Mouse (Mus musculus) embryonic facial prominence, embryonic 11.5 days (tissue): ENCODE data around the gene Slc10a7. TPM values are rescaled to one million over a fixed set of nuclear protein-coding genes. Genes with fewer than 3 reads are reported as not detected.

Experiments
- ATAC-seq: fragments of 200-750 bp; cut with Nextera tagmentation; replicated peaks from 2 replicates; pipeline ENCODE4 v1.8.0; 2017; ENCODE audit warnings: low read depth; ENCODE audit not compliant: insufficient number of reproducible peaks, low FRiP score, low TSS enrichment
- DNase-seq: peaks from one replicate; pipeline ENCODE4 v3.0.0-alpha.2; 2015; ENCODE audit warnings: low spot score
- H3K27ac ChIP-seq: fragments of 300-500 bp; sonication (generic); replicated peaks from 2 replicates; pipeline ENCODE4 v1.5.1; 2014; ENCODE audit warnings: mild to moderate bottlenecking, low read depth, low read length, control low read depth
- H3K27me3 ChIP-seq: fragments of 300-500 bp; sonication (generic); 2 replicates; pipeline ENCODE4 v1.6.1; 2014; ENCODE audit warnings: mild to moderate bottlenecking, low read length, moderate library complexity, mixed read lengths; ENCODE audit not compliant: control insufficient read depth, insufficient read depth
- H3K36me3 ChIP-seq: fragments of 300-500 bp; sonication (generic); replicated peaks from 2 replicates; pipeline ENCODE4 v1.6.1; 2014; ENCODE audit warnings: low read depth, mild to moderate bottlenecking, low read length, moderate library complexity, mixed read lengths; ENCODE audit not compliant: control insufficient read depth, insufficient read depth
- H3K4me1 ChIP-seq: fragments of 300-500 bp; sonication (generic); 2 replicates; pipeline ENCODE4 v1.6.1; 2014; ENCODE audit warnings: low read length, mixed read lengths; ENCODE audit not compliant: control insufficient read depth, insufficient read depth
- H3K4me2 ChIP-seq: fragments of 300-500 bp; sonication (generic); 2 replicates; pipeline ENCODE4 v1.6.1; 2014; ENCODE audit warnings: low read depth, mild to moderate bottlenecking, control low read depth, low read length, moderate library complexity
- H3K4me3 ChIP-seq: fragments of 300-500 bp; sonication (generic); 2 replicates; pipeline ENCODE4 v1.5.1; 2014; ENCODE audit warnings: low read depth, low read length, control low read depth
- H3K9ac ChIP-seq: fragments of 300-500 bp; sonication (generic); replicated peaks from 2 replicates; pipeline ENCODE4 v1.6.1; 2014; ENCODE audit warnings: mild to moderate bottlenecking, control low read depth, low read length
- H3K9me3 ChIP-seq: fragments of 300-500 bp; sonication (generic); replicated peaks from 2 replicates; pipeline ENCODE4 v1.6.1; 2016; ENCODE audit warnings: mild to moderate bottlenecking, low read length, inconsistent platforms, mixed read lengths; ENCODE audit not compliant: control insufficient read depth
- WGBS: fragments of 180-500 bp; shearing (Covaris S2); extraction: QIAGEN DNeasy Blood & Tissue Kit; methylation state at CpG from one replicate; pipeline ENCODE4 v1.1.7; 2014; 5-methylcytosine and 5-hydroxymethylcytosine counted together
- polyA plus RNA-seq: library from polyadenylated mRNA; unstranded; fragments of >200 nt; fragmentation: Nextera tagmentation; extraction: Ambion mirVana; gene quantifications from 2 replicates; pipeline ENCODE4 v1.2.1, GENCODE M21; 2014

Slc10a7 gene
- polyA plus RNA-seq, 1 experiment from 2014 or later, result 9.2 TPM

DNA sequence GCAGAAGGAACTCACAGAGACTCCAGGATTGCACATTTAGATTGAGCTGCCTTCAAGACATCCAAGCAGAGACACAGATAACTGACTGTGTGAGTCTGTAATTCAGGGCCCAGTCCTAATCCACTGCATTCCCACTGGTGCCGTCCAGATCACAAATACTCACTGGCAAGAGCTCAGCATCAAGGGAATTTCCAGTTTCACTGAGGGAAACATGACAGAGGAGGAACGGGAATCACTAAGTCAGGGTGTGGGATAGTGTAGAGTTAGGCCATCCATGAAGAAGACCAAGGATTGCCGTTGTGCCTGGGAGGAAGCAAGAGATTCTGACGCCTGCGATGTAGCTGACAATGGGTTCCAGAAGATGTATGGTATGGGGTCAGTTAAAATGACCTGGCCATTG, 159.1 kb downstream of the Slc10a7 start:
- WGBS, result 83% methylated on average over 5 of the region's 5 CpGs
- no peak for ATAC-seq
- no peak overlapping the region for H3K4me2 ChIP-seq

DNA sequence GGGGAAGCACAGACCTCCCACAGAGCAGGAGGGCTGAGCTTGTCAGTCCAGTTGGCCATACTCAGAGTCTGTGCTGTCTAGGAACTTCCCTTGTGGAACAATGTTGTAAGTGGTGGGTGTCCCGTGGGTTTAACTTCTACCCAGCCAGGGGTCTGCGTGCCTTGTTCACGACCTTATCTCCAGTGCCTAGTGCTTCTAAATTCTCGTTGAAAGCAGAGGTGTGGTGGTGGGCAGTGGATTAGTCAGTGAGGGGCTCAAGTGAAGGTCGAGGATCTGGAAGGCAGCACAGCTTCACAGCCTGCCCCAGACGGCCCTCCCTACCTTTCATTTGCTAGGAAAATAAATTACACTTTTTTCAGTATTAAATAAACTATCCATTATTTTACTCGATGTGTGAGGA, 161.1 kb downstream of the Slc10a7 start:
- Histone ChIP-seq H3K4me1 (no peaks in the 10 kb centered on the region), H3K9me3 (no peaks in the 10 kb centered on the region), H3K27ac (no peak overlapping the region), H3K9ac (no peak overlapping the region), H3K36me3 (no peaks in the 10 kb centered on the region), H3K4me2 (no peak overlapping the region), H3K4me3 (no peak overlapping the region), H3K27me3 (no peaks in the 10 kb centered on the region)
- ATAC-seq, result no peak
- 91% methylated on average over 7 of the region's 7 CpGs for WGBS
- no peak for DNase-seq

More for the DNA sequence above, 159.1 kb downstream of the Slc10a7 start:
- no peak for DNase-seq
- Histone ChIP-seq H3K4me3 (no peak overlapping the region), H3K9me3 (no peaks in the 10 kb centered on the region), H3K4me1 (no peaks in the 10 kb centered on the region), H3K9ac (no peak overlapping the region), H3K27ac (no peak overlapping the region), H3K36me3 (no peaks in the 10 kb centered on the region), H3K27me3 (no peaks in the 10 kb centered on the region)

DNA sequence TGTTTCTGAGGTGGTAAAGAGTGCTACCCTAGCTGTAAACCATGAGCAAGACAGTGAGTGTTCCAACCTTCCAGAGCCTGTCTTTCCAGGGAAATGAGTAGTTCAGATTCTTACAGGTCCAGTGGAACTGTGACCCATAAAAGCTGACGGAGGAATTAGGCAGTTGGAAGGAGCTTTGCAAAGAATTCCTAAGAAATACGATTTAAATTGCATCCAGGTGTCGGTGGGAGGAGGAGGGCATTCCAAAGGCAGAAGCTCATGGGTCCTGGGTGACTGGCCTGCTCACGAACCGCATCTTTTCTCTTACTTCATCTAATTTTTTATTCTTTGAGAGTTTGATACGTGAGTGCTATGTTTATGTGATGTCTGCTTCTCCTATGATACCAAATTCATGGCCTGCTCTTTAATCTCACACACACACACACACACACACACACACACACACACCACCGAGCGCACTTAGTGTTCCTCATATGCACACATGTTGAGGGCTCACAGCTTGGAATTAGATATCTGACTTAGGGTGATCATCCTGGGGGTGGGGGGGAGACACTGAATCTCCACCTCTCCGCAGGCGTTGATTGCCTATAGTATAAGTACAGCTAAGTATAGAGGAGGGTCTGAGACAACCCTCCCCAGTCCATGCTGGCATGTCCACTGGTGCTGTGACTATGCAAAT, 169.5 kb downstream of the Slc10a7 start:
- Histone ChIP-seq H3K4me1 (no peaks in the 10 kb centered on the region; the same call in 1 of the 2 replicates), H3K27ac (no peak overlapping the region), H3K4me3 (no peak overlapping the region), H3K9ac (no peak overlapping the region), H3K27me3 (no peaks in the 10 kb centered on the region), H3K4me2 (no peak overlapping the region), H3K9me3 (no peaks in the 10 kb centered on the region; the same call in 1 of the 2 replicates), H3K36me3 (no peaks in the 10 kb centered on the region)
- DNase-seq (peak; percentile 88), ATAC-seq (no peak)
- WGBS, result 41% methylated on average over 10 of the region's 10 CpGs

DNA sequence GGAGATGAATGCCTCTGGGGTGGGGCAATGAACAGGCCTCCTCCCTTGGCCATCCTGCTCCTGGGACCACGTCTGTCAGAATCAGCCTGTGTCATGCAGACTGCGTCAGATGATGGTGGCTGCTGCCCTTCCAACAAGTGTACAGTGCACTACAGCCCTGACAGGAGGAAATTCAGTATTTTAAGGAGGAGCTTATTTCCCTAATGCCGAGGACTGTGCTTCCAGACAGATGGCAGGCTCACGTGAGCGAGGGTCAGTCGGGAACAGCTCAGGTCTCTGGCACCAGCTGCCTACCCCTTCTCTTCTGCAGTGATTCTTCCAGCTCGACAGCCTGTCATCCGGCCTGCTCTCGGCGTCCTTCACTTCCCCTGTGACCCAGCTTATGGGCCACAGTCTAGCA, 181.6 kb downstream of the Slc10a7 start:
- Histone ChIP-seq H3K27me3 (no peaks in the 10 kb centered on the region), H3K36me3 (no peaks in the 10 kb centered on the region), H3K9ac (no peak overlapping the region), H3K9me3 (no peaks in the 10 kb centered on the region), H3K4me1 (no peaks in the 10 kb centered on the region), H3K4me3 (no peak overlapping the region), H3K27ac (no peak overlapping the region), H3K4me2 (no peak overlapping the region)
- ATAC-seq (peak; percentile 65; the same call in 1 of the 2 replicates), DNase-seq (no peak)
- WGBS, result 72% methylated on average over 10 of the region's 10 CpGs

DNA sequence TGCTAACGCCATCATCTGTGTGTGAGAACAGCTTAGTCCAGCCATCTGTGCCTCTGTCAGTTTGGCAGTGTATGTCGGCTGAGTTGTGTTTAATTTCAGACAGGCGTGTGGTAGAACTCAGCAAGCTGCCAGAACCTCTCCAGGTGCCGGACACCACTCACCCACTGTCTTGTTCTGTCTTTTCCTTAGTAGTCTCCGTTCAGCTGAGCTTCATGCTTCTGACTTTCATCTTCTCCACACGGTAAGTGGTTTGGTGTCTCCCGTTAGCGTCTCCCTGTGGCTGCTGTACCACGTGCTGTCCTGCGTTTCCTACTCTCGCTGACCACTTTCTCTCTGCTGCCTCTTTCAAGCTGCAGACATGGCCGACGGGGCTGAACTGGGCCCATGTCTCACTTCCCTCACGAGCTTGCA, 189.2 kb downstream of the Slc10a7 start:
- Histone ChIP-seq H3K4me2 (no peak overlapping the region), H3K9ac (no peak overlapping the region), H3K36me3 (no peaks in the 10 kb centered on the region), H3K27me3 (no peaks in the 10 kb centered on the region), H3K27ac (no peak overlapping the region), H3K4me1 (no peaks in the 10 kb centered on the region), H3K9me3 (no peaks in the 10 kb centered on the region), H3K4me3 (no peak overlapping the region)
- DNase-seq (no peak), ATAC-seq (no peak)
- WGBS, result 93% methylated on average over 14 of the region's 14 CpGs

DNA sequence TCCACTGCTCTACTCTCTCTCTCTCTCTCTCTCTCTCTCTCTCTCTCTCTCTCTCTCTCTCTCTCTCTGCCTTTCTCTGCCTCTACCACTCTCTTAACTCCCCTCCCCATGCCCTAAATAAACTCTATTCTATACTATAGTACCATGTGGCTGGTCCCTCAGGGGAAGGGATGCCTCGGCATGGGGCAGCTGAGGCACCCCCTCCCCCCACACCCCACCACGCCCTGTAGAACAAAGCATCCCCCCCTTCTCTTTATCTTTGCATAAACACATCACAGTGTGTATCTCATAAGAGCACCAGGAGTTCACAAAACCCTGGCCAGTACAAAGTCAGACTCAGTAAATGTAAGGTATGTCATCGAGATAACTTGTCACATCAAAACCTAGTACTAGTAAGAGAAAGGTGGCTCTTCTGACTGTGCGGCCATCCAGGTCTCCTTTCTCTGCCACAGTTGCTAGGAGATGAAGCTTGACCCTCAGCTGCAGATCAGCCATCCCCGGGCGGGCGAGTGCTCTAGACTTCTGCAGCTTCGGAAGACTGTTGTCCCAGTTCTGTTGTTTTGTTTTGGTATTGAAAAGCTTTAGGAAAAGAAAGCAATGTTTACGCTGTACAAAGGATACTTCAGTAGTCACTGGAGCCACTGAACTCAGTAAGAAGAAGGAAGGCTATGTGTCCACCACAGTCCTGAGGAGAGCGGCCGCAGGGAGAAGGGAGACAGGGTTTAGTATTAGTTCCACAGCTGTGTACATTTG, 194.1 kb downstream of the Slc10a7 start:
- no peak for DNase-seq
- Histone ChIP-seq H3K4me3 (no peak overlapping the region), H3K4me2 (no peak overlapping the region), H3K9me3 (no peaks in the 10 kb centered on the region), H3K27ac (no peak overlapping the region), H3K36me3 (no peaks in the 10 kb centered on the region), H3K4me1 (no peaks in the 10 kb centered on the region), H3K9ac (no peak overlapping the region), H3K27me3 (no peaks in the 10 kb centered on the region)
- 58% methylated on average over 11 of the region's 11 CpGs for WGBS
- ATAC-seq, result no peak

DNA sequence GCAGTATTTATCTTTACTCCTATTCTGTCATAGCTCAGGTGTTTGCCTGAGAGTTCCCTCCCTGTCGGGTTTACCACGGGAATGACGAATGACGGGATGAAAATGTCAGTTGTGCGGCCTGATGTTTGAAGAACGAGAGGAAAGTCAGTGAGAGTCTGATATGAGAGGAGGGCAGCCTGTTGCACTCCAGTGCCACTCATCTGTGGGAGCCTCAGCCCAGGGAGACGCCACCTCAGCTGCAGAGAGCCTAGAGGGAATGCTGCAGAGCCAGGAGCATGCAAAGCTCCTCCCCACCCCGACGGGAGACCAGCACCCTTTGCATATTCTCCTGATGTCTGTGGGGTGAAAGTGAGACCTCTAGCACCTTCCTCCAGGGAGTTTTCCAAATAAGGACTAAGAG, 196.8 kb downstream of the Slc10a7 start:
- ATAC-seq (no peak), DNase-seq (no peak)
- H3K4me2 ChIP-seq, result no peak overlapping the region
- H3K9me3 ChIP-seq, result no peaks in the 10 kb centered on the region
- no peaks in the 10 kb centered on the region for H3K36me3 ChIP-seq
- H3K27ac ChIP-seq, result no peak overlapping the region
- H3K27me3 ChIP-seq, result no peaks in the 10 kb centered on the region
- WGBS, result 67% methylated on average over 9 of the region's 9 CpGs
- H3K4me1 ChIP-seq, result no peaks in the 10 kb centered on the region
- no peak overlapping the region for H3K4me3 ChIP-seq
- H3K9ac ChIP-seq, result no peak overlapping the region

DNA sequence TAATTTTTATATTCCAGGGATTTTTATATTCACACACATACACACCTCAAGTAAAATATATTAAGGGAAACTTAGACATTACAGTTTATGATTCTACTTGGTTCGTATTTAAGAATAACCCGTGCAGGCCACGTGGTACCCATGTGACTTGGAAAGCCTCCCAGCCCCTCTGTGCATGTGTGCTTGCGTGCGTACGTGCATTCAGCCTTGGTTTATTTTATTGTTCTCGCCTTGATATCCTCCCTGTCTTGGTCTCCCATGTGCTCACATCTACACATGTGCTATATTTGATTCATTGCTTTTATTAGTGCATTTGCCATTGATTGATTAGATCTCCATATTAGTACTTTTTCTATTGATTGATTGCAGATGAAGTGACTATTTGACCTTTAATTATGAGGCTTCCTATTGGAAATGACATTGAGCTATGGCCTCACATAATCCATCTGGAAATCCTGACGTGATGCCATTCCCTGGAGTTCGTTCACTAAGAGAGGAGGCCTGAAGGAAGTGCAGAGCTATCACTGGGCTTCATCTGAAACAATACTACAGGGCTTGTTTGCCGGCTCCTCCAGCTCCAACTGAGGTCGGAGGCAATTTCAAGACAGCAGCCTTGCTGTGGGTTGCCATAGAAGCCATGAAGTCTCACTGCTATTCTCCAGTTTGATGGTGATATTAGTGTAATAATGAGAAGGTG, 200.9 kb downstream of the Slc10a7 start:
- DNase-seq (no peak), ATAC-seq (no peak)
- Histone ChIP-seq H3K27me3 (no peaks in the 10 kb centered on the region), H3K4me1 (no peaks in the 10 kb centered on the region), H3K9me3 (no peaks in the 10 kb centered on the region), H3K9ac (no peak overlapping the region), H3K4me2 (no peak overlapping the region), H3K36me3 (no peaks in the 10 kb centered on the region), H3K4me3 (no peak overlapping the region), H3K27ac (no peak overlapping the region)
- WGBS, result 82% methylated on average over 11 of the region's 11 CpGs
